Mouse (Mus musculus) cerebellum, postnatal 10 days (tissue): ENCODE results near the gene Gon7.

Source experiments
- DNase-seq, 2 experiments: peaks; one replicate each; pipeline ENCODE4 v3.0.0; 2021; ENCODE audit warnings: mixed read lengths in 2 of 2

The Gon7 gene

DNA sequence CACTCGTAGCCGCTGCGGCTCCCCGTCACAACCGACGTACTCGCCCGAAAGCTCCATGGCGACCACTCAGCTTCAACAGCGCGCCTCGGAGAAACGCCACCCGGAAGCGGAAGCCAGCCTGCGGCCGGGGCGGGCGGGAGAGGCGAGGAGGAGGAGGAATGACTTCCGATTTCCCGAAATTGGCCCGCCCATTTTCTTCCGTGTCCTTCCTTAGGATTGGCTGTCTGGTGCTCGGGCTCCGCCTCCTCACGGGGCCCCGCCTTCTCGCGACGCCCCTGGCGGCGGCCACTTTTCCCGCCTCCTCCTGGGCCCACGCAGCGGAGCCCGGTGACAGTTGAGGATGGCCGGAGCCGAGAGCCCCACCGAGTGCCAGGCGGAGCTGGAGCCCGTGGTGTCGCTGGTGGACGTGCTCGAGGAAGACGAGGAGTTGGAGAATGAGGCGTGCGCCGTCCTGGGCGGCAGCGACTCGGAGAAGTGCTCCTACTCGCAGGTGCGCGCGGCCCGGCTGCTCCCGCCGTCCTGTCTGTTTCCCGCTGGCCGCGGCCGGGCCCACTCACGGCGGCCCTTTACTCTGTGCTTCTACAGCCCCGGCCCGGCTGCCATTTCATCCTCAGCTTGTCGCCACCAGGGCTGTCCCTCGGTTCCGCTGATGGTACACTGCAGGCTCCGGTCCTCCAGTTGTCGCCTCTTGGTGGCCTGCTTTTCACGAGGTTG lies at the start of gene Gon7, which contains the start of the genes Gm28051 and Ubr7:
Gon7 (minus strand) TSS at position 115 of the 714 bp plus-strand sequence.
Gm28051 (minus strand) TSS at position 77 of the 714 bp plus-strand sequence.
Ubr7 (plus strand) TSS at position 279 of the 714 bp plus-strand sequence.
- peak; percentile 98 for DNase-seq

DNA sequence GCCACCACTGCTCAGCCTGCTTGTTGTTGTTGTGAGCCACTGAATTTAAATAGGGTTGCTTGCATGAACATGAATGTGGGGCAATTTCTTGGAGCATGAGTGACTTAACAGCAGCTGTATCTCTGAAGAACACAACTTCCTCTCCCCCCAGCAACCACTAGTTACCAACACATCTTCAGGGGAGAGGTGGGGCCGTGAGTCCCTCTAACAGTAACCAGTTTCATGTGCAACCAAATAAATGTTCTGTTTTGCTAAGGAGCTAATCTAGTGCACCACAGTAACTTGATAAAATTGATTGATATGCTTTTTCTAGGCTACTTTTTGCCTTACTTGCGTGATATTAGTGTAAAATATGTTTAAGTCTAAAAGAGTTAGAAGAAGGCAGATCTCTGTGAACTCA lies 41.9 kb upstream of the Gon7 start:
- DNase-seq: no peak

DNA sequence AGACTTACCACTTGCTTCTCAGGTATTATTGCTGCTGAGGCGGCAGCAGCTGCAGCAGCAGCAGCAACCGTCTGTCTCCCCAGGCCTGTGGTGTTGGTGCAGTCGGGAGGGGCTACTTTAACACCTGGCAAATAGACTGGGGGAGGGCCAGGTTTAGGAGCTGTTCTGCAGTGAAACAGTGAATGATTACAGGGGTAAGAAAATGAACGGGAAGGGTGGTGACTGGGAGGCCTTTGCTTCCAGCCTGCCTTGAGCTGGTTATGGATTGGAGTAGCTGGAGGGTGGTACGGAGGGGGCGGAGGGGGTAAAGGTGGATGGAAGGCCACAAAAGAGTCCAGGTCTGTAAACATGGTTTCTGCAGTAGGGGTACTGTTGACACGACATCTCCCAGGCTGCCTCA lies 30.3 kb upstream of the Gon7 start:
- no peak for DNase-seq

GRCm38 (mm10) chr12:102785593-102785985 lies 28.0 kb upstream of the Gon7 start:
- peak; percentile 34 to 39 for DNase-seq

GRCm38 (mm10) chr12:102784899-102785592 lies 27.4 kb upstream of the Gon7 start:
- DNase-seq: no peak

DNA sequence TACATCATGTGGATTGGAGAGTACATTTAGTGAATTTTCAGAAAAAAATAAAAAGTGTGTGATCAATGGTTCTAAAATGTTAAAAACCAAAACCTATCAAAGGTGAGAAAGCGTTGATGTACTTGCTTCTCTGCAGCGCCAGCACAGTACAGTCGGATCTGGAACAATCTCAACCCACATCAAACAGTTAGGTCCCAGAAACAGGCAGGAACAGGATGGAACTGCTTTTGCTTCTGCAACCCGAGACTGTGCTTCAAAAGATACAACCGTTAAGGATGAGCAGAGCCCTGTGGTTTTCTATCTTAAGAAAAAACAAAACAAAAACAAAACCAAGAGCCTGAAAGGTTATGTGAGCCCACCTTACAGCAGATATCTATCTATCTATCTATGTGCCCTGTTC lies 25.2 kb upstream of the Gon7 start:
- no peak for DNase-seq

- peak; percentile 25 to 39 for DNase-seq
Observed at GRCm38 (mm10) chr12:102779452-102779851, 21.8 kb upstream of the Gon7 start.

- DNase-seq: peak; percentile 29 to 40
Observed at GRCm38 (mm10) chr12:102778151-102778550, 20.5 kb upstream of the Gon7 start.

- no peak for DNase-seq
Observed at GRCm38 (mm10) chr12:102776035-102776434, 18.4 kb upstream of the Gon7 start.

GRCm38 (mm10) chr12:102772676-102773075 lies 15.1 kb upstream of the Gon7 start:
- no peak for DNase-seq

- no peak for DNase-seq
Observed at GRCm38 (mm10) chr12:102771601-102772000, 14.0 kb upstream of the Gon7 start.

DNA sequence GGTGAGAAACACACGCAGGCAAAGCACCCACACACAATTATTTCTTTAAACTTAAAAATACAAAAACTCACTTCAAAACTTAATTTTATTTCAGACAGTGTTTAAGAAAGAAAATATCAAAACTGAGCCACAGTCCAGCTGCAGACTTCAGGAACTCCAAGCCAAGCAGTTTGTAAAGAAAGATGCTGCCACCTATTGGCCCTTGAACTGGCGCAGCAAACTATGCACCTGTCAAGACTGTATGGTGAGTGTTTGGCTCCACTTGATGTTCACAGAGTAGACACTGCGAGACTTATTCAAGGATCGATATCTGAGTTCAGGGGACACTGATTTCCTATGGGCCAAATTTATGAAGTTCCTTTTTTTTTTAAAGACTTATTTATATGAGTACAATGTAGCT lies 11.4 kb upstream of the Gon7 start:
- DNase-seq: peak in 1 of 2 experiments; percentile 20

DNA sequence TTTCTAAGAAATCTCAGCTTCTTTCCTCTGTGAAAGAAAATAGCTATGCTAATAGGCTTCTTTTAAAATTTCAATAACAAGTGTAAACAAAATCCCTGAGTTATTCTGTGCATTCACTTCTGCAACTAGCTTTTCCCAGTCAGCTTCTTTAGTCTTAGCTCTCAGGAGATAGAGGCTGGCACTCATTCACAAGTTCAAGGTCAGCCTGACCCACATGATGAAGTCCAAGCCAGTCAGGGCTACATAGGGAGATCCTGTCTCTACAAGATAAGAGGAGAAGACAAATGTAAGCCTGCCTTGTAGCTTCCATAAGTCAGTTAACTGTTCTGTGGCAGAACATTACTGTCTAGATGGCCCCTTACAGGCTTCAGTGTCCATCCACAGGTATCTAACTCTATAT lies 6.1 kb upstream of the Gon7 start:
- no peak for DNase-seq

GRCm38 (mm10) chr12:102761668-102762067 lies 4.1 kb upstream of the Gon7 start:
- DNase-seq: no peak

GRCm38 (mm10) chr12:102758936-102759335 lies 1.3 kb upstream of the Gon7 start:
- peak in 1 of 2 experiments; percentile 25 for DNase-seq

DNA sequence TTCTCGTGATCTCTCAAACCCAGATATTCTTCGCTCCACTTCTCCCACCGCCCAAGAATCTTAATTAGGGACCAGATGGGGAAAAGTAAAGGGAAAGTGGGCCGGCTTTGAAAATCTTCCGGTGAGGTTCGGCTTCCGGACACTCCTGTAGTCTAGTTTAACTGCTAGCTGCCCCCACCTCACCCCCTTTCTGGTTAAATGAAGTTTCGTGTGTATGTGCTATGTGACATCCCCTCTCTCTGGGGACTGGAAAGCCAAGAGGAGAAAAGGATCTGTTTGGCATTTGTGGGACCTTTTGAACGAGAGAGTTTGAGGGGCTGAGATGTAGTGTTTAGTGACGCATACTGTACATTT lies 777 bp upstream of the Gon7 start, which contains the start of gene Gm20604:
Gm20604 (minus strand) TSS at position 270 of the 354 bp plus-strand sequence.
- DNase-seq: no peak

- no peak for DNase-seq
Observed at GRCm38 (mm10) chr12:102757055-102757688, 431 bp downstream of the Gon7 start.

- peak; percentile 60 to 68 for DNase-seq
Observed at GRCm38 (mm10) chr12:102756304-102756703, 1.3 kb downstream of the Gon7 start.

DNA sequence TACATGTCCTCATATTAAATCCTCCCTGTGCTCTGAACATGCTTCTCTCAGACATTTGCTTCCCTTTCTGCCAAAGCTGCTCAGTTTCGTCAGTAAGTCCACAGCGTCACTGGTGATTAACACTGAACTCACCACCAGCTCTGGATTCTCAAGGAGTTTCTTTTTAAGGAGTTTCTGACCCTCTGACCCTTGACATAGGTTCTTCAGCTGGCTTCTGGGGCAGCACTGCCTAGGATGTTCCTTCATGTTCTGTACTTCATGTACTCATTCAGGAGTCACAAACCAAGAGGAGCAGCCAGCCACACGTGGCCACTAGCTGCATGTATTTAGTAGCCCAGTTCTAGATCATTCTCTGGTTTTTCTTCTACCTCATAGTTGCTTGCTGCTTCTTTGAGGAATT lies 9.3 kb downstream of the Gon7 start:
- DNase-seq: no peak

DNA sequence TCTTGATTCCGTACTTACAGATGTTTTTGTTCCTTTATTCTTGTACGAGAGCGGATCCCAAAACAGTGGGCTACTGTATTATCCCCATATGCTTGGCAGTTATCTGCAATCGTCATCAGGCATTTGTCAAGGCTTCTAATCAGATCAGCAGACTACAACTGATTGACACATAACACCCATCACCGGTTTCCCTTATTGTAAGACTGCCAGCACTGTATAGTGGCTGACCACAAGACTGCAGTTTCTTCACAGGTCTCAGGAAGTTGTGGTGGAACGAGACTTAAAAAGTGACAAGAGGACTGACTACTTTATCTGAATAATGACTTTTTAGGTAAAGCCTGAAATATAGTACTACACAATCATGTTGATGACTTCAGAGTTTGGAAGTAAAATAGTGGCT lies 12.8 kb downstream of the Gon7 start:
- DNase-seq: no peak

DNA sequence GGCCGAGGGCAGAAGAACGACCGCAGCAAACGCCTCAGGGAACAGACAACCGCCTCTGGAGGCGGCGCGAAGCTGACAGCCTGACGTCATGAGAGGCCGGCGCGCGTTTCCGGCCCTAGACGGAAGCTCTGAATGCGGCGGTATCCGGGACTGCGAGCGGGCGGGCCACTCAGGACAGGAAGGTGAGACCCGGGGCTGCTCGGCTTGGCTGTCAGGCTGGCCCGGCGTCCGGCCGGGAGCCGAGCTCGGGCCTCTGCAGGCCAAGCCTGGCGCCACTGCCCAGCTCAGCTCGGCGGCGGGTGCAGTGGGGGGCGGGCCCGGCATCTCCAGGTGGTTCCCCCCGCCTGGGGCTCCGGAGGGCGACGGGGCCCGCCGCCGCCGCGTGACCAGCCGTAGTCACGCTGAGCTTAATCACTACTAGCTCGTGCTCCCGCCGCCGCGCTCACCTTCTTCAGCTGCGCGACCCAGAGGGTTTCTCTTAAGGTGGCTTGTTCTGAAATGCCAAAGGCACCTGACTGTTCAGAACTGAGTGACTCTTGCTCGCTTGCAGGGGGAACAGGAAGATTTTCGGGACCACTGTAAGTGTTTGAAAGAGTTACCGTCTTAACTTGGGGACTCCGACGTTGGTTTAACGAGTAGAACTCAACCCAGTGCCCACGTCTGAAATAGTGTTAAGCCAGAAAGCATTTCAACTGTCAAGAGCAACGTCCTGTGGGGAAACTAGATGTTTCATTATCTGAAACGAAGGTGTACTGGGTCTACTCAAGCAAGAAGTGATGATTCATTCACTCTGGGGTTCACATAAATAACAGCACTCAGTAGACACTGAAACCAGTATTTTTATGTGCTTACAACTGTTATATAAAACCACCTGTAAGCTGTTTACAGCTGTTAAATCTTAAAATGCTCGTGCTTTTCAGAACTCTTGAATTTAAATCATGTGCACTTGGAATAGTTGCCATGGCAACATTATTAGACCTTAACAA lies 13.7 kb downstream of the Gon7 start, which contains the start of the genes Moap1 and Tmem251:
Moap1 (minus strand) TSS at position 73 of the 986 bp plus-strand sequence.
Tmem251 (plus strand) TSS at position 174 of the 986 bp plus-strand sequence.
- peak; percentile 94 for DNase-seq

GRCm38 (mm10) chr12:102743036-102743588 lies 14.5 kb downstream of the Gon7 start:
- DNase-seq: peak in 1 of 2 experiments; percentile 46
